Mouse (Mus musculus) splenic B cell, adult 2 months (primary cell): ENCODE results near the gene Gzmk.
"Not testable (repeated sequence)": the region's sequence is repeated elsewhere in the genome, so short reads cannot be mapped to it uniquely, and the experiment has no call there.

Source experiments
- DNase-seq: peaks from one replicate; pipeline ENCODE4 v3.0.0-alpha.2; 2011; ENCODE audit warnings: low read depth, low spot score
- H3K27me3 ChIP-seq: 2 replicates; pipeline ENCODE4 v1.6.1; 2012; ENCODE audit warnings: mild to moderate bottlenecking, low read length, moderate library complexity, mixed read lengths; ENCODE audit not compliant: control insufficient read depth, poor library complexity, insufficient read depth, severe bottlenecking
- H3K36me3 ChIP-seq: 2 replicates; pipeline ENCODE4 v1.6.1; 2012; ENCODE audit warnings: mild to moderate bottlenecking, low read length, moderate library complexity, mixed read lengths; ENCODE audit not compliant: control insufficient read depth, poor library complexity, insufficient read depth, severe bottlenecking

Gzmk gene

DNA sequence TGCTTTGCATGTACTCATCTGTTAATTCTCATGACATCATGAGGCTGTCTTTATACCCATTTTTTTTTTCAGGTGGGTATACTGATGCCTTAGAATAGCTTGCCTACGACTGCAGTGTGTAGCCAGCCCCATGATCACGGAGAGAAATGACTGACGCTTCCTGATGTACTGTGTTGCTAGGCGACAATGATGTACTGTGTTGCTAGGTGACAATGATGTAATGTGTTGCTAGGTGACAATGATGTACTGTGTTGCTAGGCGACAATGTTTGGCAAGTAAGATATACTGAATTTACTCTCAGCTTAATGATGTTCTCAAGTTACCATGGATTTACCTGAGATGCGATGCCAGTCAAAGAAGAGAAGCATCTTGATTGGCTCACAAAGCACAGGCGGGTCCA is at the start of gene Gzmk:
Gene Gzmk, minus strand, starts transcription at position 98 of the 400 bp plus-strand sequence.
- peak; percentile 3 for DNase-seq
- Histone ChIP-seq H3K27me3 (no peaks in the 10 kb centered on the region), H3K36me3 (no peaks in the 10 kb centered on the region)

- H3K27me3 ChIP-seq: no peaks in the 10 kb centered on the region
- H3K36me3 ChIP-seq: no peaks in the 10 kb centered on the region
- DNase-seq: peak; percentile 14
Observed at GRCm38 (mm10) chr13:113271189-113271588, 45.5 kb upstream of the Gzmk start.

DNA sequence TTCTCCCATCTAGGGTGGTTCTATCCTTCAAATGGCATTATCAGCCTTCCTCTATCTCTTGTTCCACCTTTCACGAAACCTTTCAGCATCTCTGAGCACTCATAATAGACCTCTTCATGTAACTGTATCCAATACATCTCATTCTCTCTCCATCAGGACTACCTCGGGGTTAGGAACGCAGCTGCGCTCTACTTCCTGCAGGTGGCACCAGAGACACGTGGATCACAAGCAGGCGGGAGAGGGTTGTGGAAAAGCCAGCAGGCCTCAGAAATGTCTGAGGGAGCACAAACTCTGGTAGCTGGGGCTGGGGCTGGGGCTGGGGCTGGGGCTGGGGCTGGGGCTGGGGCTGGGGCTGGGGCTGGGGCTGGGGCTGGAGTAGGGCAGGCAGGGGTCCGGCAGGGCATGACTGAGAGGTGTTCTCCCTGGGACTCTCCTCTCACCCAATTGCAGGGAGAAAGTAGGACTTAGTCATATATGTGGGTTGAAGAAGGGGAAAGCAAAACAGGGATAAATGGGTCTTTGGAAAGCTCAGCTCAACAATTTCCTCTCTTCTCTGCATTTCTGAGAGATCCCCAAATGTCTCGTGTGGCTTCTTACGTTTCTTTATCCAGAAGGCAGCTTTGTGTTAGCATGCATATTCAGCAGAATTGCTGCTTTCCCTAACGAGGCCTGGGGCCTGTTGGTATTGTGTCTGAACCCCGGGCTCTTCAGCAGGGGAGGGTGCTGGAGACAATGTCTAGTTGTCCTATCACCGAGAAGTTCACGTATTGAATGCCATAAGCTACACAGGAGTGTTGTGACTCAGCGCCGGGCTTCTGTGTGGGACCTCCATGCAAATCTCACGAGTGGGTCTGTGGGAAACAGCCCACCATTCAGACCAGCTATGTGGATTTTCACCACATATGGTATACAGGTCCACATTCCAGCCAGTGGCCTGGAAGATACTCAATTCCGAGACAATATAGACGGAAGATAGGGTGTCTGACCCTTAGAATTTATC is 44.4 kb upstream of the Gzmk start:
- peak; percentile 75 for DNase-seq
- Histone ChIP-seq H3K27me3 (no peaks in the 10 kb centered on the region), H3K36me3 (no peaks in the 10 kb centered on the region)

DNA sequence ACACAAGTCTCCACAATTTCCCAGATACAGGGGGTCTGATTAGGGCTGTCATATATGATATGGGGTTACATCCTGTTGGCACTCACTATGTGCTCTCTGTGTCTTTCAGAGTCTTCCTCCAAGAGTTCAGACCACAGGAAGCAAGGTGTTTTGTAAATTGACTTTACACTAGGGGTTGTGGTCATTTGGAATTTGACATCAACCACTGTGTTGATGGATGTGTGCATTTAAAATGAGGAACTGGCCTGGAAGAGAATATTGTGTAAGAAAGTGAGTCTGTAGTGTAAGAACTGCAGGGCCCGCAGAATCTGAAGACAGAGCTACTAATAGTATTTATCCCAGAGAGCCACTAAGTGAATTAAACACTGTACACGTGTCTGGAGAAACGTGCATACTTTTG is 41.5 kb upstream of the Gzmk start:
- Histone ChIP-seq H3K36me3 (no peaks in the 10 kb centered on the region), H3K27me3 (no peaks in the 10 kb centered on the region)
- no peak for DNase-seq

DNA sequence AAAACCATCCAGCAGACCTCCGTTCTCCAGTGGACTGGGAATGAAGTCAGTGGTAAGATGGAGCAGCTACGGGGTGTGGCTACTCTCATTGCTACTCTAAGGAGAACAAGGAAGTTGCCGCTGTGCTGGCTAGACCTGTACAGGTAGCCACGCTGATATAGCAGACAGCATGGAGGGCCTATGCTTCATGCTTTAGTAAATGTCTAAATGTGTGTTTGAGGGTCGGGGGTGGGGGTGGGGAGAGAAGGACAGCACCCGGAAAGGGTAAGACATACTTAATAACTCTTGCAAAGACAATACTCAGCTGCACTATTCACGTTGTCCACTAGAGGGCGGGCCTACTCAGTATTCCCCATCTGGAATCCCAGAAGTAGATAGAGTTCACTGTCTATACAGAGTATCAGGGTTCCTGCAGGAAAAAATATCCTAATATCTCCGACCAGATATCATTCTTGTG is 40.8 kb upstream of the Gzmk start:
- peak; percentile 73 for DNase-seq
- Histone ChIP-seq H3K27me3 (no peaks in the 10 kb centered on the region), H3K36me3 (no peaks in the 10 kb centered on the region)

GRCm38 (mm10) chr13:113265257-113265656 is 39.5 kb upstream of the Gzmk start:
- Histone ChIP-seq H3K36me3 (no peaks in the 10 kb centered on the region), H3K27me3 (no peaks in the 10 kb centered on the region)
- peak; percentile 17 for DNase-seq

- DNase-seq: no peak
- peaks cover 1% of the 10 kb centered on the region; the same call in 1 of the 2 replicates for H3K27me3 ChIP-seq
- H3K36me3 ChIP-seq: no peaks in the 10 kb centered on the region
Observed at GRCm38 (mm10) chr13:113262822-113263221, 37.1 kb upstream of the Gzmk start.

GRCm38 (mm10) chr13:113259237-113259636 is 33.5 kb upstream of the Gzmk start:
- no peak for DNase-seq

GRCm38 (mm10) chr13:113257190-113257589 is 31.5 kb upstream of the Gzmk start:
- DNase-seq: no peak
- Histone ChIP-seq H3K36me3 (no peaks in the 10 kb centered on the region), H3K27me3 (peaks cover 1% of the 10 kb centered on the region; the same call in 1 of the 2 replicates)

More at GRCm38 (mm10) chr13:113259237-113259636, 33.5 kb upstream of the Gzmk start:
- H3K36me3 ChIP-seq: no peaks in the 10 kb centered on the region
- H3K27me3 ChIP-seq: peaks cover 1% of the 10 kb centered on the region; the same call in 1 of the 2 replicates

DNA sequence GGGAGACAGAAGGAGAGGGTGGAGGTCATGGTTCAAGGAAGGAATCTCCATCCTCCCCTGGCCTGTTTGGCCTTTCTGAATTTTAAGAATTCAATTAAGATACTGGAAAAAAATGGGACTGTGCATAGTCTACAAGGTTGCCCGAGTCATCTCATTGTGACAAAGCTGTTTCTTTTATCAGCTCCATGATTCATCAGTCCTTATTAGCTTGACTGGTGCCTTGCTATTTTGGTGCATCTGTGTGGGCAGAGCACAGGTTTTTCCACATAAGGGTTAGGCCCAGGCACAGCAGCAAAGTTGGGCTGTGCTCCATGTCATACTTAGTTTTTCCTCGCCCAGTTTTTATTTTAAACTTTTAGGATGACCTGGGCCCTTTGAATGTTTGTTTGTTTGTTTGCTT is 31.1 kb upstream of the Gzmk start:
- Histone ChIP-seq H3K27me3 (peaks cover 1% of the 10 kb centered on the region; the same call in 1 of the 2 replicates), H3K36me3 (no peaks in the 10 kb centered on the region)
- DNase-seq: no peak

DNA sequence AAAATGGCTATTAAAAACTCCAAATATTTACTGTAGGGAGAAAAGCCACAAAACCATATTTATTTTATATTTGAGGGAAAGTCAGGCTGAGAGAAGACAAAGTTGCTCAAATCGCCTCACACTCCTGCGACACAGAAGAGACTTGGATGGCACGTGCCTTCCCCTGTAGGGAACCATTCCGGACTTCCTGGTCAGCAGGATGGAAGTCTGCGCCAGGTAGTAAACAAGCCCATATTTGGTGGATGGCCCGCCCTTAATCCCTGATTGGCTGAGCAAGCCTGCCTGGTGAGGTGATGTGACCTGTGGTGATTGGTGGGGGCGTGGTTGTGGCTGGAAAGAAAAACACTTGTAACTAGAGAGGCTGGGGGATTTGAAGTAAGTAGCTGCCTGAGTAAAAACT is 26.9 kb upstream of the Gzmk start:
- not testable (repeated sequence) for H3K27me3 ChIP-seq, DNase-seq, H3K36me3 ChIP-seq

- Histone ChIP-seq H3K36me3 (no peaks in the 10 kb centered on the region), H3K27me3 (no peaks in the 10 kb centered on the region)
- no peak for DNase-seq
Observed at GRCm38 (mm10) chr13:113245025-113245424, 19.3 kb upstream of the Gzmk start.

GRCm38 (mm10) chr13:113242129-113242528 is 16.4 kb upstream of the Gzmk start:
- no peak for DNase-seq
- Histone ChIP-seq H3K27me3 (no peaks in the 10 kb centered on the region), H3K36me3 (no peaks in the 10 kb centered on the region)

GRCm38 (mm10) chr13:113227666-113228463 is 2.2 kb upstream of the Gzmk start:
- DNase-seq: no peak
- Histone ChIP-seq H3K36me3 (no peaks in the 10 kb centered on the region), H3K27me3 (no peaks in the 10 kb centered on the region)

GRCm38 (mm10) chr13:113227076-113227475 is 1.4 kb upstream of the Gzmk start:
- DNase-seq: no peak
- Histone ChIP-seq H3K36me3 (no peaks in the 10 kb centered on the region), H3K27me3 (no peaks in the 10 kb centered on the region)
